Mouse (Mus musculus): Measurements from ENCODE around the gene Slit2.

DNA sequence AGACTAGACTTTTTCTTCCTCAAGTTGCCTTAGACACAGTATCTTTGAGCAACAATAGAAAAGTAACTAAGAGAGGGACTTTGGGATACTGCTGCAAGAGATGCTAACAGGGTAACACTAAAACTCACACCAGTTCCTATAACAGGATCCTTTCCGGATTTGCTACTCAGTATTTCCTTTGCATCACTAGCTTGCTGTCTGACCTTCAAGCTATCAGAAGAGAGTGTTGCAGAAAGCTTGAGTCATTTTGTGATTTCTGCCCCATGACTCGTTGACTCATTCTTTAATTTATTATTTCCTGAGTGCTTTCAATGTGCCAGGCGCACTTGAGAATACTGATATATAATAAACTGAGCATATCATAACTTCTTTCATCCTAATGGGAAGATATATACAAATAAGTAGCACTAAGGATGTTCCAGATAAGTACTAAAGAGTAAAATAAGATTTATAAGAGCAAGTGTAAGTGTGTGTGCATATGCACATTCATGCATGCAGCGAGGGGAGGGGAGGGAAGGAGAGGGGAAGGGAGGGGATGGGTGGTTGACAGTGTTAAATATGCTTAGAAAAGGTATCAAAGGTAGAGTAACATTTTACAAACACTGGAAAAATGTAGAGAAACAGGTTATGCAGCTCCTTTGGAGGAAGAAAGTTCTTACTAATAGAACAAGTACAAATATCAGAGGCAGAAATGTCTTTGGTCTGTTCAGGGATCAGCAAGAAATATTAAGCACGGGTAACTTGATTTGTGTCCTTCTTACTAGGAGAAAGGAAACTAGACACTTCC is 44.2 kb upstream of the Slit2 start:
- no peak for TF ChIP-seq CTCF (IDR thresholded peaks at IDR 0.05; ENCODE audit: low read depth)
- TF ChIP-seq EP300 (optimal IDR thresholded peaks at IDR 0.05), result no peak

Data from stomach, postnatal 0 days (tissue).